Mouse (Mus musculus) cortical plate, adult 2 months (tissue): ENCODE results near the gene Atp5g2.

Source experiments
- CTCF ChIP-seq: fragments of 200-500 bp; IDR thresholded peaks from 2 replicates; pipeline ENCODE4 v1.5.1; 2011; ENCODE audit warnings: mild to moderate bottlenecking, control low read depth, low read length; ENCODE audit not compliant: insufficient read depth; ENCODE audit errors: extremely low read depth
- POLR2A ChIP-seq: fragments of 200-500 bp; IDR thresholded peaks from 2 replicates; pipeline ENCODE4 v1.6.1; 2011; ENCODE audit warnings: mild to moderate bottlenecking, low read length, control low read depth; ENCODE audit not compliant: insufficient read depth; ENCODE audit errors: extremely low read depth

- no peak for TF ChIP-seq CTCF
- no peak for TF ChIP-seq POLR2A
These were observed 33.9 kb upstream of the Atp5g2 start for GRCm38 (mm10) chr15:102705923-102706503.
